Mouse (Mus musculus): ENCODE measurements around the gene Gtpbp8.

Gtpbp8 gene

GRCm38 (mm10) chr16:44686991-44687718 lies 59.0 kb downstream of the Gtpbp8 start:
- DNase-seq = no peak
